Mouse (Mus musculus): Measurements from ENCODE around the gene Map1lc3b.

The Map1lc3b gene

DNA sequence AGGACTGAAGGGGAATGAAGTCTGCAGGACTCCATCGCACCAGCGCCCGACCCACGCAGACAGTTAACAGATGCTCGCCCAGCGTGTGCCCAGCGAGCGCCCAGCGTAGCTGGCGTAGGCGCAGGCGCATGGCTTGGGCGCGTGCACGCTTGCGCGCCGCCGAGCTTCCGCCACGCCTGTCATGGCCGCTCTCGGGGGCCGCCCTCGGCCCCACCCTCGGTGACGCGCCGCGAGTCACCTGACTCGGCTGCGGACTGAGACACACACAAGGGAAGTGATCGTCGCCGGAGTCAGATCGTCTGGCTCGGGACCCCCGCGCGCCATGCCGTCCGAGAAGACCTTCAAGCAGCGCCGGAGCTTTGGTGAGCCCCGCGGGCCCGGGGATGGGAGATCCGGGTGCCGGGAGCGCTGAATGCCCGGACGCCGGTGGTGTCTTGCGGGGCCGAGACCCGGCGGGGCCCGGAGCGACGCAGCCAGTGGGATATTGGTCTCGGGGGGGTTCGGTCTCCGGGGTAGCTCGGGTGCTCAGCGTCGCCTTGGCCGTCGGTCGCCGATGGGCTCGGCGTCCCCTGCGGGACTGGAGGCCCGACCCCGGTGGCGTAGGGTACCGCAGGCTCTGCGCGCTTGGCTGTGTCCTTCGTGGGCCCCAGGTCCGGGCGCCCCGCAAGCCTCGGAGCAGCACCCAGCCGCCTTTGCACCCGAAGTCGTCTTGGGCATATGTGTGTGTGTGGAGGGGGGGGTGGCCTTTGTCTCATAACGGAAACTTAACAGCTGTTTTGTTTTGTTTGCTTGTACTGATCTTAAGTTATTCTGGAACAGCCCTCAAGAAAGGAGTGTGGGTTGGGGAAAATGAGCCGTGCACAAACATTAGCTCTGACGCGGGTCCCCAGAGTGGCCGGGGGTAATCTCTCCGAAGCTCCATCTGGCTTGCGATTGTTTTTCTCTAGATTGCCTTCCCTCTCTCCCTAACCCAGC is at the start of gene Map1lc3b:
Map1lc3b (plus strand) TSS at position 159 of the 975 bp plus-strand sequence.
- peak; percentile 98 to 99 for DNase-seq

DNA sequence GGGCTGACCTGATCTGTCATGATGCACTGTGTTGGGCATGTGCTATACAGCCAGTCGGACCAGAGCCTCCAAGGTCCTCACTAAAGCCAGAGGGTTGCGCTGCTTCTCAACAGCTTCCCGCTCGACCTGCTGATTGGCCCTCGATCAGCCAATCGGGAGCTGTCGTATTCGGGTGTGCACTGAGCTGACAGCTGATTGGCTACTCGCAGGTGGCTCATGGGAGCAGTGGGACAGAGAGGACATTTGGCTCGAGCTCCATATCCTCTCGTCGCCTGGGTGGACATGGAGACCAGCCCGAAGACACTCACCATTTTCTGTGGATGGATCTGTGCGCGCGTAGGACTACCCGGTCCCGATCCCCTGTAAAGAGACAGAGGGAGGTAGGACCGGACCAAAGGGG is 48.3 kb upstream of the Map1lc3b start:
- no peak for DNase-seq

DNA sequence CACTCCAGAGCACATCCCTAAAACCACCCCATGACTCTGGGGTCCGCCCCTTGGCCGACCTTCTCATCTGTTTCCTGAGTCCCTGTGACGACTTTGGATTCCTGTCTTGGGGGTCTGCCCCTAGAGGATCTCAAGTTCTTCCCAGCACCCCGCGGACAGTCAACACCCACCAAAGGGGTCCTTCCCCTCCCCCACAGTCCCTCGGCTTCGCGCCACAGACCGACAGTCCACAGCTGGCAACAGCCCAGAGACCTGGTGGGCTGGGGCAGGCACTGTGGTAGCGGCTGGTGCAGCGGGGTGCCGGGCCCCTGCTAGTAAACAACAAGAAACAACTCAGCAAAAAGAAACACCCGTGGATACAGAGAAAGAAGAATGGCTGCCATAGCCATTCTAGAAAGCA is 47.3 kb upstream of the Map1lc3b start:
- no peak for DNase-seq

DNA sequence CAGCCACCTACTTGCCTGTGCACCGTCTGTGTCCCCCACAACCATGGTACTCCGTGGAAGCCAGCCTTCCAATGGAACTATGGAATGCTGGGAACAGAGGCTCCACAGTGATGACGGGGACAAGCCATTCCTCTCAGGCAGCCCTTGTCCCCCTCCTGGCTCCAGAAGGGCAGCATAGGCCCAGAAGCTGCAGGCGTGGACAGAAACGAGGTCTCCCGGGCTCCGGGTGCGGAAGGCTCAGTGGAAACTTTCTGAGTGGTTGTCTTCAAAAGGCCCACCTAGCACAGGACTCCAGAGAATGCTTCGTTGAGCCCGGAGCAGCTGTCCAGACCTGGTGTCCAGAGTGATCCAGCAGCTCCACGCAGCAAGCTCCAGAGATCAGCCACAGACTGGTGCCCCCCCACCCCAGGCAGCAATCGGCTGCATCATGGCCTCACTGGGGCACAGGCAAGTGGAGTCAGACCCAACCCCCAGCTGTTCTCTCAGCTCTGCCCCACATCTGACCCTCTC is 45.8 kb upstream of the Map1lc3b start, which contains the start of gene 1700018B08Rik:
1700018B08Rik (minus strand) TSS at position 45 of the 510 bp plus-strand sequence.
- DNase-seq, result no peak

DNA sequence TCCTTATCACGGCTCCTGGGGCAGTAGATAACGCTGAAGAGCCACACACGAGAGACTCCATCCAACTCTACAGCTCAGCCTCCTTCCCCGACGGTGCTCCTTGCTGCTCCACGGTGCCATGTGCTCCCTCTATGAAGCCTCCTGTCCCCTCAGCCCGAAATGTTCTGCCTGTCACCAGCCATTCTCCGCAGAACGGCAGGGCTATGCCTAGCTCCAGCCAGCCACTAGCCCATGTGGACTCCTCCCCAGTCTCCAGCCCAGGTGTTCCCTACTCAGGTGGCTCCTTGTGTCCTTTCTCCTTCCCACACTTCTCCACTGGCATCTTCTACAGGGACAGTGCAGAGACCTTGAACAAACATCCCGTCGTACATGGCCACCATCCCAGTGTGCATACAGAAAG is 45.2 kb upstream of the Map1lc3b start:
- no peak for DNase-seq

DNA sequence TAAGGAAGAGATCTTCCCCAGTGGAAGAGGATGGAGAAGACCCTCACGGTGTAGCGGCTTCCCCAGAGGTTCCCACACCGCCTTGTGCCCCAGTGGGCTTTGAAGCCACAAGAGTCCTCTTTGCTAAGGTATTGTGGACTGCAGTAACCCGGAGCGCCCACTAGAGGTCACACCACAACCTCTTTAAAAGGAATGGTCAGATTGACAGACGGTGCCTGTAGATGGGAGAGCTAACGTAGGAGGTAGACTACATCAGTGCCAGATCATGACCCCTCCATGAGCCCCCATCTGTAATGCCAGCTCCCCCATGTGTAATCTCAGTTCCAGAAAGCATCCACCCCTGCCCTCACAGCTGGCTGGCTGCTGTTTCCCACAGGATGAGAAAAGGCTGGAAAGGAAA is 43.0 kb upstream of the Map1lc3b start:
- DNase-seq, result peak; percentile 79 to 80

DNA sequence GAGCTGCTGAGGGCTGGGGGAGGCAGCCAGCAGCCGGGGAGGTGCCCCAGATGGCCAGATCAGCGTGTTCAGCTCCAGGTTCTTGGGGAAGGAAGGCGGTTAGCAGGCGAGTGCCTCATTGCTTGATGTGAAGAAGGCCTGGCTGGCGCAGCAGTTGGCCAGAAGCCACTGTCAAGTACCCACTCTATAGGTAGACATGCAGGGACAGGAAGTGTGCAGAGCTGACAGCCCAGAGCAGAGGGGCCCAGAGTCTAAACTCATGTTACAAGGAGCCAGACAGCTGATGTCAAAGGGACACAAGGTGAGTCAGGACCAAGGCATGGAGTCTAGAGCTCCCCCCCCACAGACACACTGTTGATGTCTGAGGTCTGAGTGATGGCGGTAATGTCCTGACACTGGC is 40.1 kb upstream of the Map1lc3b start:
- no peak for DNase-seq

DNA sequence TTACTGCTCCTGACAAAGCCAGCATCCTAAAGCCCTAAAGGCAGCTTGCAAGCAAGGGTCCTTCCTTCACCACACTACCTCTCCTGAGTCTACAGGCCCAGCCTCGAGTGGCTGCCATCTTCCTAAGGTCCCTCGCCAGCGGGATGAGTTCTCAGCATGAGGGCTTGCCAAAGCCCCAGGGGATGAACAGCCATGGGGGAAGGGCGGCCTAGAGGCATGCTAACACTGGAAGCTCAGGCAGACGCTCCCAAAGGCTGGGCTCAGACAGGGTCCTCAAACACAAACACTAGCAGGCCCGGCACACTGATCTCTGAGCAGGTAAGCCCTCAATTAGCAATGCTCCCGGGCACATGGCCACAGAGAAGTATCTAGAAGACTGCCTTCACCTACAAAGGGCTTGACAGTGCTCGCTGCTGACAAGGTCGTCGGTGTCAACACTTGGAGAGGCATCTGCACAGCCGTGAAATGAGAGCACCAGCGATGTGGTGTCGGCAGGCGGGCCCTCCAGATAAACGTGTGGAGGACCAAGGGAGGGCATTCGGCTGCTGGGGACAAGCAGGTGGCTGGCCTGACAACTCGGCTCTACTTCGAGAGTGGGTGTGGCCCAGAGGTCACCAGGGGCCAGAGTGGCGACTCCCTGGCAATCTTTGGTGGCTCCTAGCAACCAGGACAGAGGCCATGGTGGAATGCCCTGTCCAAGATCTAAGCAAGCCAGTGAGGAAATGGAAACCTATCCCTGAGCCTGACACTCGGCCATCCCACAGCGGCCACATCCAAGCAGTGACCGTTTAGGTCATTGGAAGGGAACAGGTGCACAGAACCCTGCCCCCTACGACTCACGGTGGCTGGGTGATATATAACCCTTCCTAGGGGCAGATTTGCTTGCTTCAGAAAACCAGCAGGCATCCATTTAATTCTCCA is 38.8 kb upstream of the Map1lc3b start:
- DNase-seq, result no peak

DNA sequence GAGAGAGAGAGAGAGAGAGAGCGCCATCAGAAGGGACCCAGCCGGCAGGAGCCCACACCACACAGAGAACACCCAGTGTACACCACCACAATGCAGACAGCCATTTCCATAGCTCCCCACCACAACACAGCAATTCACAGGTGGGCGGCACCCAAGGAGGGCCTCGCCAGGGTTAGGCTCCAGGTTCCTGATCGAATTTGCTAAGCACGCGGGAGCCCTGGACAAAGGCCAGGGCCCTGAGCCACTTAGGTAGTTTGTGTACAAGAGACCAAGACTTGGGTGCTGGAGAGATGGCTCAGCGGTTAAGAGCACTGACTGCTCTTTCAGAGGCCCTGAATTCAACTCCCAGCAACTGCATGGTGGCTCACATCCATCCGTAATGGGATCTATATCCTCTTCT is 37.7 kb upstream of the Map1lc3b start:
- DNase-seq, result no peak

DNA sequence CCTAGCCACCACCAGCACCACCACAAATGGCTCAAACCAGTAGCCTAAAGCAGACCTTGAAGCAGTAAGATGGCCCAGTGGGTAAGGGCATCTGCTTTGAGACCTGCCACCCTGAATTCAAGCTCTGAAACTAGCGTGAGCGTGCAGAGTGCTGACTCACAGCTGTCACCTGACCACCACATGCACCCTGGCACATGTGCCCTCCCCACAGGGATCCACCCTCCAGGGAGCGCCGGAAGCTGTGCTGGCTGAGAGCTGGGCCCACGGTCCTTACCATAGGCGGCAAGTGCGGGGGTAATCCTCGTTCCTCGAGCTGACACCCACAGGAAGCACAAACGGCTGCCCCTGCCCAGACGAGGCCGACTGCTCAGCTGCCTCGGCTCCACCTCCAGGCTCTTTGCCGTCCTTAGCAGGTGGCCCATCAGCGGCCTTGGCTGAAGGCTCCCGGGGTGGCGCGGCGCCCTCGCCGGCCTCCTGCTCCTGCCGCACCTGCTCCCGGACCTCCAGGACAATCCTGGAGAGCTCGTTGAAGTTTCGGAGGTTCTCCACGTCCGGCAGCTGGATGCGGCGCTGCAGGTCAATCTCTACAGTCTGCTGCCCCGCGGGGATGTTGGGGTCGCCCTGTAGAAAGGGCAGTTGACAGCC is 36.2 kb upstream of the Map1lc3b start:
- no peak for DNase-seq

DNA sequence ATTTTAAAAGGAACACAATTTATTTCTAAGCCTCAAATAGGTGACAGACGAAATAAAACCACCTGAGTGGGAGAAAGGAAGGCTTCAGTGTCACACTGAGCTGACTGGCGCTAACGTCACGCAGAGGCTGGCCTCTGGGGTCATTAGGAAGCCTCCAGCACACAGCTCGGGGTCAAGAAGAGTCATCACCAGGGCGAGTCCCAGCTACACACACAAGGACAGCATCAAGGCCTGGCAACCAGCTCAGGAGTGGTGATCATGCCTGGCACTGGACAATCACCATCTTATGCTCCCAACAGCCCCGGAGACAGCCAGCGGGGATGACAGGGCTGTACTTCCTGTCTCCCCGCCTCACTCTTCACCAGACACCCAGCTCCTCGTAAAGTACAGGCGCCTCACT is 32.4 kb upstream of the Map1lc3b start:
- DNase-seq, result no peak

DNA sequence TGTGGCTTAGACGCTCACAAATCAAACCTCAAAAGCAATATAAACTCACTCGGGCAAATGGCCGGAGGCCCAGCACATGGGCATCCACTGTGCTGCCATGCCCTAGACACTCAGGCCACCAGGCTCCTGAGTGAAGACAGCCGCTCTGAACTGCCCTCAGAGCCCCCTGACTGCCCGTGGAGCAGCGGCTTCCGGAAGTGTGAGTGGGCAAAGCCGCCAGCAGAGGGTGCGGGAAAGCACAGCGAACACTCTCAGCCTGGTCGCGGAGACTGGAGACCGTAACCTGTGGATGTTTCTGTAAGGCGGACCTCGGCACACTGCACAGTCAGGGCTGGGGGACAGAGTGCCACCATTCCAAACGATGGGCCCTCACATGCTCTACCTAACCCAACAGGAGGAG is 31.6 kb upstream of the Map1lc3b start:
- no peak for DNase-seq

DNA sequence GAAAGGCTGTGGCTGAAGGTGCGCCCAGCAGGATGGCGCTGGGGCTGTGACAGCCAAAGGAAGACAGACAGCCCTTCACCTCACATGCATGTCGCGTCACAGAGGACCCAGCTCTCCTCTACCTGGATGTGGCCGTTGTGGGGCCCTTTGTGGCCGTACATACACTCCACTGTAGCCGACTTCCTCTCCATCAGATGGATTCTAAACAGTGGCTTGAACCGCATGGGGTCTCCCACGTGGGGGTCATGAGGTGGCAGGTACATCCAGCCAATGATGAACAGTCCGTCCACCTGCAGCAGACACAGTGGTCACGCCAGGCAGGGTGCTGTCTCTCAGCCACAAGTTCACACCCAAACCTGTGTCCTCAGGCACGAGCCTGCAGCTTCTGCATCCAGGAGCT is 30.4 kb upstream of the Map1lc3b start:
- DNase-seq, result no peak

DNA sequence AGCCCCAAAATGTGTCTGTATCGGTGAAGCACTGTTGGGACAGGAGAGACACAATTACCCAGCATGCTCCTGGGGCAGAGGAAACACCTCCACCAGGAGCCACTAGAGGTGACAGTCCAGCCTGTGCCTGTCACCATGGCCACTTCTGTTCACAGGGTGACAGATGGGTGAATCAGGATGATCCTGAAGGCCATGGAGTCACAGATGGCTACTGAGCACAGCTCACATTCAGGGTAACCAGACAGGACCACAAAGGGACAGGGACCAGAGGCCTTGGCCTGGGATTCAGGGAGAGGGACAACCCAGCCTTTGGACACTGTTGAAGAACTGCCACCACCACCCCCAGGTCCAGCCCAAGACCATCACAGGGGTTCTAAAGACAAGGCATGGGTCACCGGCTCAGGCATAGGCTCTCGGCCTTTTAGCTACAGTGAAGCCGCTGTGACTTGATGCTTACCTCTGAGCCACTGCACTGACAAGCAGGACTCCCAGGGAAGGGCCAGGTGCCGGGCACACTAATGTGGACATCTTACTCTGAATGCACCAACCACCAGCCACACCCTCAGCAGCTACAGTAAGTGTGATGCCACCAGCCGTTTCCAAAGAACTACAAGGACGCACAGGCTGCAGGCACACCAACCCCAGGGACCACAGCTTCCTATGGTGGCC is 29.6 kb upstream of the Map1lc3b start:
- DNase-seq, result no peak

DNA sequence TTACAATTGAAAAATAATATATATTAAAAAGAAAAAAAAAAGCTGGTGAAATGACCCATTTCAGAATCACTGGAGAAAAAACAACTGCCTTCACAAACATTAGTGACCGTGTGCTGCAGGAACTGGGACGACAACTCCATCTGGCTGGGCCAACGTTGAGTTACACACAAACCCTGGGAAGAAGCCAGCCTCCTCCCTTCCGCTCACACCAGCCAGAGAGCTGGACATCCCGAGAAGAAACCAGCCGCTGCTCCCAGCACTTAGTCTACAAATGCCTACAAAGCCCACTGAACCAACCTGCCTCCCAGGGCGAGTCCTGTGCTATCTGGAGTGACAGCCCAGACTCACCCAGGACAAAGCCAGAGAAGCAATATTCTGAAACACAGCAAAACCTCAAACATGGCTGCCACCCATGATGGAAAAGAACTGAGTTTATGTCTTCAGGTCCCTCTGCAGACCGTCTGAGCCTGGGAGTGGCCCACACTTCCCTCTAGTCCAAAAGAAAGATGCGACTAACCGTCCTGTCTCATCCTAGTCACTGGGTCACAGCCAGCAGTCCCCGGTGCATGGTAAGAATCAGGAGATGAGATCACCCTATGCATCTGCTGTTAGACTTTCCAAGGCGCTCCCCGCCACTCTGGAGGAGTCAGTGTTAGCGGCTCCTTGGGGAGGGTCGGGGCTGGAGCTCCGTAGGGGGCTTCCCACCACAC is 28.4 kb upstream of the Map1lc3b start:
- no peak for DNase-seq

DNA sequence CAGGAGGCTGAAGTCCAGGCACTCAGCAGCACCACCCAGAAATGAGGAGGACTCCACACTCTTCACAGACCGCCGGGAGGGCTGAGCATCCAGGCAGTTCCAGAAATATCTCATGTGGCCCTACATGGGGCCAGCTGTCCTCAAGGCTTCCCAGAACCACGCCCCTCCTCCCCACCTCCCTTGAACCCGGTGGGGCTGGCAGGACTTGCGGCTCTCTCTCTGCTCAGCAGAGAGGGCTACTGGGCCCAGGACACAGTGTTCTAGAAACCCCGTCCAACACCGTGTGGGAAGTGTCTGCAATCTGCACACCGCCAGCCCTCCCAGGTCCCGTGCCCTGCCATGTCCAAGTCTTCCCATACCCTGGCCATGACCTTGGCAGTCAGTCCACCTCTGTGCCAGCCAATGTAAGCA is 27.2 kb upstream of the Map1lc3b start:
- no peak for DNase-seq

DNA sequence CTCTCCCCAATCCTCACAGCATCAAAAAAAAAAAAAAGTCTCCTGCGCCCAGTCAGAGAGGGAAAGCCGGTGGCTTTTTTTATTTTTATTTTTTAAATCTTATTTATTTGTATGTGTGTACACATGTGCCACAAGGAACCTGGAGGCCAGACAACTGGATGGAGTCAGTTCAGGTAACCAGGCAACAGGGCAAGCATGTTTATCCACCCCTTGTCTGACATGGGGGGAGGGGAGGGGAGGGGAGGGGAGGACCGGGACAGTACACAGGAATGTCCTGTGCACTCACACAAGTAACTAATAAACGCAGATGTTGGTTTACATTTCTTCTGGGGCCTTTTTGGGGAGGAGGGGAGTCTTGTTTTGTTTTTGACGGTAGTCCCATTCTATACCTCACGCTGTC is 26.5 kb upstream of the Map1lc3b start:
- DNase-seq, result no peak

DNA sequence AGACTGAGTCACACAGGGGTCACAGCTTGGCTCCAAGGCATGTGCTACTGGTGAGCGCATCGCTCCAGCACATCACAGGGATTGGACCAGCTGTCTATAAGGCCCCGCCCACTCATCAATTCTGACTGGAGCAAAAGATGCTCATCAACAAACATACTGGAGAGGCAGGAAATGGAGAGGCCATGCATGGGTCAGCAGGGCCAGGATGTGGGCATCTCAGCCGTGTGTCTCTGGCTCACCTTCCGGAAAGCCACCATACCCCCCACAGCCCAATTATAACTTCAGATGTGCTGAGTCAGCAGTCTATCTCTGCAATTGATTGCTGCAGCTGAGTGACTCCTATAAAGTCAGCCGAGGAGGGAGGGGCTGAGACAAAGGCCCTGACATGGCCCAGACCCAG is 21.8 kb upstream of the Map1lc3b start:
- no peak for DNase-seq

DNA sequence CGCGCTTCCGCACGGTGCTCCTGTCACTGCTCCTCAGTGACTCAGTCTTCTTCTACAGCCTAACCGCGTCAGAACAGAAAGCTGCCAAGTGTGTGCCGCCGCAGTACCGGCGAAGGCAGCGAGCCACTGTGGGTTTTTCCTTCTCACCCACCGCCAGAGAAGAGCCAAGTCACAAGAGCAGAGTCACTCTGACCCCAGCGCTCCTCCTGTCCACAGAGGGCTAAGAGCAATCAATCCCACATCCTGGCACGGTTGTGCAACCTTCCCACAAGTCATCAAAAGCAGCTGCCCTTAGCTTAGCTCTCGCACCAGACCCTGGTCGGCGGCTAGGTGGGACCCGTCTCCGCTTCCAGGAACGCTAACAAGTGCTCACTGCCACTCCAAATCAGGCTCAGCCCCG is 19.8 kb upstream of the Map1lc3b start:
- no peak for DNase-seq

DNA sequence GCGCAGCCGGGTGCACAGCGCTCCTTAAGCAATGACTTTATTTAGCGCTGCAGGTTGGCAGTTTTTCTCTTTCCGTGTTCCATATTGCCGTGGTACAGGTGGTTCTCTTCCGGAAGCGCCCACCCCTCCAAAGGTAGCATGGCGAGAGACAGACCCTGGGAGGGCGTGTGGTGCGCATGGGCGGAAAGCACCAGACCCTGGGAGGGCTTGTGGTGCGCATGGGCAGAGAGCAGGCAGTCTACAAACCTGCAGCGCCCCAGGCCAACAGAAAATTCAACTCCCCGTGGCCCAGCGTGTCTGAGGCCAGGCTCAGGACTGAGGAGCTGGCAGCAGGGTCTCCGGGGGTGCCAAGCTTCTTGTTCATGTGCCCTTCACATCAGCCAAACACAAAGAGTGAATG is 19.4 kb upstream of the Map1lc3b start:
- DNase-seq, result no peak

DNA sequence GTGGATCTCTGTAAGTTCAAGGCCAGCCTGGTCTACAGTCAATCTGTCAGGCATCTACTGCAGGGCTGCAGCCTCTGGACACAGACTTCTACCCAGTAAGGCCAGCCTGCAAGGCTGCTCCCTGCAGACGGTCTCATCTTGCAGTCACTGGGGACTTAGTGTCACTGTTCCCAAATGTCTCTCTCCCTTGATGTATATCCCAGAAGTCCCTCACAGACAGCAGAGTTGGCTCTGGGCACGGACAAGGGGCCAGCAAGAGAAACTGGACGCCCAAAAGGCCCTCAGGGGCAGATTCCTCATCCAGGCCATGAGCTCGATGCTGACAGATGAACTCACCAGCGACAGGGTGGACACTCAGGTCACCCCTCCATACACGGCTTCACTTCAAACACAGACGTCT is 18.0 kb upstream of the Map1lc3b start:
- DNase-seq, result no peak

DNA sequence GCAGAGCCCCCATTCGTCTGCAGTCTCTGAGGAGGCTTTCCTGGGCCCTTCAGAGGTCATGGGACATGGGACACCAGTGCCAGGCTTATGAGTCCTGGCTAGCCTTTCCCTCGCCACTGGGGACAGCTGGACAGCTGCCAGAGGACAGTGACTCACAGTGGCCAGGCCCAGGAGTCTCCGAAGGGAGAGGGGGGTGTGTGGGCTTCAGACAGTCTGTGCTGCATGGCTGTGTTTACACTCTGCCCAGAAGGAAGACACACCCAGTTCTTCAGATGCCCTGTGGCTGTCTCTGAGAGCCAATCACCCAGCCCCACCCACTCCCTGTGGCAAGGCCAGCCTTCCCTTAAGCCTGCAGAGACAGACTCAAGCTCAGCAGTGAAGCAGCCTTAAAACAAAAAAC is 16.9 kb upstream of the Map1lc3b start:
- no peak for DNase-seq
